Mouse (Mus musculus): ENCODE results near the gene Cyp26b1. TPM values are rescaled to one million over a fixed set of nuclear protein-coding genes. Genes with fewer than 3 reads are reported as not detected.
"Not testable (repeated sequence)": the region's sequence is repeated elsewhere in the genome, so short reads cannot be mapped to it uniquely, and the experiment has no call there.

Cyp26b1 gene
- total RNA-seq, 2 experiments from 2014 or later = 7.9 to 11.9 TPM

DNA sequence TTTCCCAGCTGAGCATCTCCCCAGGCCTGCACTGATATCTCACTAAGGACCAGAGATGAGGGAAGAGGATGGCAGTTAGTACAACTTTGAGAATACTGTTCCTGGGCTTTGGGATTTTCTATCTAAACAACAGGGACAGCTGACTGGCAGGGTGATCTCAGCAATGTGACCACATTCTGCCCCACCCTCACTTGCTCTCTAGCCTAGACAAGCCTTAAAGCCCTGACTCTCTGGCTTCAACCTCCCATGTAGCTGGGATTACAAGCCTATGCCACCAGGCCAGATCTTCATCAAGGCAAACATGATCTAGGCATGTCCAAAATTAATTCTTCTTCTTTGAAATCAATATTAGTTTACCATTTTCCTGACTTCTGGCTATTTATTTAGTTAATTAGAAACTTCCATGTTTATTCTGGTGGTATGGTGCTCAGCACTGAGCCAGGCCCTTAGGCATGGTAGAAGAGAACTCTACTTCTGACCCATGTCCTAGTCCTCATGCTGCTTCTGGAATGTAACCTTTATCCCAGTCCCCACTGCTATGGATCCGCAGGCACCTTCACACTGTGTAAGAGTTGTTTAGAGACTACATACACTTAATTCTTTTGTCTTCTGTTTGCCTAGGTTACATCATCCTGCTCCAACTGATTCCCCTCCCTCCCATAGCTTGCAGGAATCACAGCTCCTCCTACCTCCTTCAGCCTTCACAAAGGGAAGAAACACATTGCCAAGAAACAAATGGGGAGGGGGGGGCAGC, 7.6 kb upstream of the Cyp26b1 start:
- no peak for DNase-seq (ENCODE audit: extremely low spot score in 1 of 2, low spot score in 2 of 2)
- TF ChIP-seq CTCF (IDR thresholded peaks at IDR 0.05) = no peak
- intact Hi-C loops (cut with DNase I) = no loop called here
- no peak overlapping the region for H3K27ac ChIP-seq
- H3K4me3 ChIP-seq = no peak overlapping the region

DNA sequence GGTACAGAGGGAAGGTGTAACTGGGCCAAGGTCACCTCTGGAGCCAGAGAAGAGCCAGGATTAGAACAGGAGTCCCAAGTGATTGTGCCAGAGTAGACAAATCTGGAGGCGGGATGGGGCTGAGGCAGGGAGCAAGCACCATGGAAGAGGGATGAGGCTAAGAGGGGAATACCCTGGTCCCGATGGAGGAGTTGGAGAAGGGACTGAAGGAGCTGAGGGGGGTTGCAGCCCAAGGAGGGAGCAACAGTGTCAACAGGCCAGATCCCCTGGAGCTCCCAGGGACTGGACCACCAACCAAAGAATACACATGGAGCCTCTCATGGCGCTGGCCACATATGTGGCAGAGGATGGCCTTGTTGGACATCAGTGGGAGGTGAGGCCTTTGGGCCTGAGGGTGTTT, 5.6 kb upstream of the Cyp26b1 start:
- intact Hi-C loops (cut with DNase I) = loop anchor here (10.0 kb wide), 1 partner anchor 416 kb away; no protein-coding TSS in a partner anchor
- not testable (repeated sequence) for H3K4me3 ChIP-seq, H3K27ac ChIP-seq
- DNase-seq (ENCODE audit: extremely low spot score in 1 of 2, low spot score in 2 of 2) = peak in 1 of 2 experiments; percentile 5

DNA sequence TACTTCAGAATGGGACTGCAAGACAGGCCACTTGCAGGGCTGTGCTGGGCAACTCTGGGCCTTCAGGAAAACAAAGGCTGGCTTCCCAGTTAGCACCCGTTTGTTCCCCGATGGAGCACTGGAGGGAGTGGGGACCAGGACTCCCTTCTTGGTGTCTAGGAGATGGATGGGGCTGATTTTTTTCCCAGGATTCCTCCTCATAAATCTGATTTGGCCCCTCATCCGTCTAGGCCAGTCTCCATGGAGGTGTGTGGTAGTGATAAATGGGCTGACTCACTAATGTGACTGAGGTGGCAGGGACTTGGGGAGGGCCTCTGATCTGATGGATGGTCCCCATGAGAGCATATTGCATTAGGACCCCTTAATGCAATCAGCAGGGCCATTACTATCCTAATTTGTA, 5.0 kb upstream of the Cyp26b1 start:
- intact Hi-C loops (cut with DNase I) = loop anchor here (10.0 kb wide), 1 partner anchor 416 kb away; no protein-coding TSS in a partner anchor
- TF ChIP-seq CTCF (IDR thresholded peaks at IDR 0.05) = no peak
- H3K4me3 ChIP-seq = no peak overlapping the region
- H3K27ac ChIP-seq = no peak overlapping the region
- DNase-seq (ENCODE audit: extremely low spot score in 1 of 2, low spot score in 2 of 2) = peak; percentile 4 to 6

DNA sequence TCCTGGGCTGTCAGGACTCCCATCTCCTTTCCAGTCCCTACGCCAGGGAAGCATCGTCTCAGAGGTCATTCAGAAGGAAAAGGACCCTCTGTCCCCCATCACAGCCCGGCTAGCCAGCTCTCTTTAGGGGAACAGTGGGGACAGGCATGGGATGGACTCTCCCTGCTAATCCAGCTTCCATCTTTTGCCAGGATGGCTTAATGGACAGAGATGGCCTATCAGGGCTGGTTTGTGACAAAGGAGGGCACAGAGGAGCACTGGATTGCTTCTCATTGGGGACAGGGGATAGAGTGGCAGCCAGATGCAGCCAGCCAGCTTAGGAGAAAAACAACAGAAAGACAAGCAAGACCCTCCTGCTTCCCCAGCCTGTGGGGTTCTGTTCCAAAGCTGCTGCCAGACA, 918 bp upstream of the Cyp26b1 start:
- H3K27ac ChIP-seq = no peak overlapping the region
- no peak overlapping the region for H3K4me3 ChIP-seq
- TF ChIP-seq CTCF (IDR thresholded peaks at IDR 0.05) = no peak
- intact Hi-C loops (cut with DNase I) = loop anchor here (5.0 to 10.0 kb wide), 2 partner anchors 318 to 420 kb away; no protein-coding TSS in a partner anchor
- DNase-seq (ENCODE audit: extremely low spot score in 1 of 2, low spot score in 2 of 2) = peak; percentile 4 to 5

GRCm38 (mm10) chr6:84590961-84591745, 2.6 kb downstream of the Cyp26b1 start:
- TF ChIP-seq CTCF (IDR thresholded peaks at IDR 0.05) = no peak
- no peak overlapping the region for H3K4me3 ChIP-seq
- peak; percentile 7 to 8 for DNase-seq (ENCODE audit: extremely low spot score in 1 of 2, low spot score in 2 of 2)
- intact Hi-C loops (cut with DNase I) = loop anchor here (1.0 to 10.0 kb wide), 5 partner anchors 183 to 496 kb away; no protein-coding TSS in a partner anchor
- no peak overlapping the region for H3K27ac ChIP-seq

DNA sequence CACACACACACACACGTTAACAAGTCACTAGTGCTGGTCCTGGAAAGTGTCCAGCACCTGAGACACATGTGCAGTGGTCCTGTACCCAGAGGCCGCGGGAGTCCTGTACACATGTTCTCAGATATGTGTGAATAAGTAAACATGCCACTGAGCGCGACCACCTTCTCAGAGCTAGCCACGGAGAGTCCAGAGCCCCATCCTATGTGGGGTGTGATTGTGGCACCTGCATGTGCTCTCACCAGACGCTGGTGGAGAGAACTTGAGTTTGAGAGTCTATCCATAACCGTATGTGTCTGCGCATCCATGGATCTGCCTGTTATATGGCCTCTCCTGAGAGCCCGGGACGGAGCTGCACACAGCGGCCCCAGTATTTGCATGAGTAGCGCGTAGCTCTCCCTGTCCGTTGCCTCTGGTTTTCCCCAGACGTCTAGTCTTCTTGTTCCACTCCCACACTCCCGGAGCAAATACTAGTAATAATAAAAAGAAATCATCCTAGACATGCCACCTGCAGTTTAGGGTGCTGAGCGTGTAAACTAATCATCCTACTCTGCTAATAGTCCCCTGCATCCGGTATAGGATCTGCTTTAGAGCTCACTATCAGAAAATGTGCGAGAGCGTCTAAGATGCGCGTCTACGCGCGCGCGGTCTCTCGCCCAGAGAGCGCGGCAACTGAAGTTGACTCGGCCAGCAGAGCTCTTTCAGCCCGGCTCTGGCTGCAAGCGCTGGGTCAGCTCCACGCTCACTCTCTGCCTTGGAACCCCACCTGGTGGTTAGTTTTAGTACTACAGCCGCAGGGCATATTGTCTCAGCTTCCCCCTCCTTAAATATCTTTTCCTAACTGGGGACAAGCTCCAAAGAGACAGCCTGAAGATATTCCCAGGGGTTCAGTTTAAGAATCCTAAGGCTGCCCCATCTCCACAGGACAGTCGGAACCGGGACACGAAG, 3.7 kb downstream of the Cyp26b1 start:
- Histone ChIP-seq H3K4me3 (no peak overlapping the region), H3K27ac (no peak overlapping the region)
- peak; percentile 80 to 92 for DNase-seq (ENCODE audit: extremely low spot score in 1 of 2, low spot score in 2 of 2)
- intact Hi-C loops (cut with DNase I) = loop anchor here (1.0 to 10.0 kb wide), 5 partner anchors 182 to 495 kb away; no protein-coding TSS in a partner anchor
- peak; percentile 99 for TF ChIP-seq CTCF (IDR thresholded peaks at IDR 0.05)

GRCm38 (mm10) chr6:84588895-84589652, 4.6 kb downstream of the Cyp26b1 start:
- intact Hi-C loops (cut with DNase I) = no loop called here
- H3K4me3 ChIP-seq = peak overlapping the region; percentile 48
- TF ChIP-seq CTCF (IDR thresholded peaks at IDR 0.05) = no peak
- DNase-seq (ENCODE audit: extremely low spot score in 1 of 2, low spot score in 2 of 2) = peak in 1 of 2 experiments; percentile 30
- H3K27ac ChIP-seq = no peak overlapping the region

DNA sequence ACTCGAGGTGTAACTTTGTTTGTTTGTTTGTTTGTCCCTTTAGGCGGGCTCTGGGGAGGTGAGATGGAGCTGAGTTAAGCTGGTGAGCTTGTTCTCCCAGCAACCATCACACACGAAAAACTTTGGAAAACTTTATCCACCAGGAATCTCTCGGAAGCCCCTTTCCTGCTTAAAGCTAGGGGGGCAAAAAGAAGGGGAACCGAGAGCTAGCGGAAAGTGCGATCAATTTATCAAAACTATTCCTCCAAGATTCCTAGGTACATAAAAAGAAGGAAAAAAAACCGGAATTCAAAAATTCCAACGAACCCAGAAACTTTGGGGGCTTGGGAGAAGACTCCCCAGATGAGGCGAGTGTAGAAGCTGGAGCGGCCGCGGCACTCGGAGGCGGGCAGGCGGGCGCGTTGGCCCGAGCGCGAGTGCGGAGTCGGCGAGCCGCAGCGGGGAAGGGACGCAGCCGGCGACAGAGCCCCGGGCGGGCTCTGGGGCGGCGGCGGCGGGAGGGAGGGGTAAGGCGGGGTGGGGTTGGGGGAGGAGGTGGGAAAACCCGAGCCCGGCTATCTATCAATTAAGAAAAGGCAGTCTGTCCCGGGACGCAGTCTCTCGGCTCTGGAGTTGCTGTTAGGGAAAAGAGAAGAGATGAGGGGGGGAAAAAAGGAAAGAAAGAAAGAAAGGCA, 5.3 kb downstream of the Cyp26b1 start:
- no peak for TF ChIP-seq CTCF (IDR thresholded peaks at IDR 0.05)
- Histone ChIP-seq H3K27ac (no peak overlapping the region), H3K4me3 (peak overlapping the region; percentile 48)
- DNase-seq (ENCODE audit: extremely low spot score in 1 of 2, low spot score in 2 of 2) = peak in 1 of 2 experiments; percentile 14
- intact Hi-C loops (cut with DNase I) = no loop called here

- no peak overlapping the region for H3K27ac ChIP-seq
- peak overlapping the region; percentile 48 for H3K4me3 ChIP-seq
- no peak for TF ChIP-seq CTCF (IDR thresholded peaks at IDR 0.05)
- DNase-seq (ENCODE audit: extremely low spot score in 1 of 2, low spot score in 2 of 2) = peak in 1 of 2 experiments; percentile 24
- intact Hi-C loops (cut with DNase I) = no loop called here
These were observed 6.1 kb downstream of the Cyp26b1 start for GRCm38 (mm10) chr6:84587471-84588101.

Measured in left cerebral cortex, adult 2 months (tissue).